Mouse (Mus musculus): ENCODE data around the gene Ldhal6b.
A peak's percentile ranks its signal among the peaks of the same experiment; 100 is the strongest.

- TF ChIP-seq CTCF (IDR thresholded peaks at IDR 0.05; ENCODE audit: borderline replicate concordance, extremely low read depth, insufficient read depth, insufficient read length) (peak; percentile 86), POLR2A (IDR thresholded peaks at IDR 0.05; ENCODE audit: borderline replicate concordance, extremely low read depth, insufficient read depth, insufficient read length, poor library complexity, severe bottlenecking) (no peak)
Measured at GRCm38 (mm10) chr17:5402069-5402468, 16.5 kb downstream of the Ldhal6b start.

All from brain, embryonic 14.5 days (tissue).